Mouse (Mus musculus) neural tube, embryonic 13.5 days (tissue): ENCODE measurements around the gene Fgd5. TPM values are rescaled to one million over a fixed set of nuclear protein-coding genes. Genes with fewer than 3 reads are reported as not detected.

Experiments used
- ATAC-seq: fragments of 200-750 bp; cut with Nextera tagmentation; 2 replicates; pipeline ENCODE4 v1.8.0; 2017; ENCODE audit warnings: low read depth, mild to moderate bottlenecking, moderate TSS enrichment, moderate library complexity
- H3K27ac ChIP-seq: fragments of 300-500 bp; sonication (generic); replicated peaks from 2 replicates; pipeline ENCODE4 v1.5.1; 2015; ENCODE audit warnings: moderate library complexity, mild to moderate bottlenecking, inconsistent platforms
- H3K27me3 ChIP-seq: fragments of 300-500 bp; sonication (generic); 2 replicates; pipeline ENCODE4 v1.6.1; 2015; ENCODE audit warnings: mild to moderate bottlenecking, inconsistent platforms
- H3K36me3 ChIP-seq: fragments of 300-500 bp; sonication (generic); 2 replicates; pipeline ENCODE4 v1.6.1; 2015; ENCODE audit warnings: mild to moderate bottlenecking, inconsistent platforms
- H3K4me1 ChIP-seq: fragments of 300-500 bp; sonication (generic); replicated peaks from 2 replicates; pipeline ENCODE4 v1.6.1; 2015; ENCODE audit warnings: inconsistent platforms
- H3K4me2 ChIP-seq: fragments of 300-500 bp; sonication (generic); 2 replicates; pipeline ENCODE4 v1.6.1; 2015; ENCODE audit warnings: inconsistent platforms, mild to moderate bottlenecking, moderate library complexity
- H3K4me3 ChIP-seq: fragments of 300-500 bp; sonication (generic); 2 replicates; pipeline ENCODE4 v1.5.1; 2015; ENCODE audit warnings: mild to moderate bottlenecking, inconsistent platforms
- H3K9ac ChIP-seq: fragments of 300-500 bp; sonication (generic); 2 replicates; pipeline ENCODE4 v1.6.1; 2015; ENCODE audit warnings: moderate library complexity, mild to moderate bottlenecking, inconsistent platforms
- H3K9me3 ChIP-seq: fragments of 300-500 bp; sonication (generic); 2 replicates; pipeline ENCODE4 v1.6.1; 2016; ENCODE audit warnings: inconsistent platforms
- WGBS: fragments of 180-500 bp; shearing (Covaris S2); methylation state at CpG from one replicate; pipeline ENCODE4 v1.1.7; 2015; 5-methylcytosine and 5-hydroxymethylcytosine counted together
- polyA plus RNA-seq: library from polyadenylated mRNA; unstranded; fragments of >200 nt; fragmentation: Nextera tagmentation; extraction: Ambion mirVana; gene quantifications from 2 replicates; pipeline ENCODE4 v1.2.1, GENCODE M21; 2015

Fgd5 gene
- polyA plus RNA-seq, 1 experiment from 2014 or later = 21.7 TPM

DNA sequence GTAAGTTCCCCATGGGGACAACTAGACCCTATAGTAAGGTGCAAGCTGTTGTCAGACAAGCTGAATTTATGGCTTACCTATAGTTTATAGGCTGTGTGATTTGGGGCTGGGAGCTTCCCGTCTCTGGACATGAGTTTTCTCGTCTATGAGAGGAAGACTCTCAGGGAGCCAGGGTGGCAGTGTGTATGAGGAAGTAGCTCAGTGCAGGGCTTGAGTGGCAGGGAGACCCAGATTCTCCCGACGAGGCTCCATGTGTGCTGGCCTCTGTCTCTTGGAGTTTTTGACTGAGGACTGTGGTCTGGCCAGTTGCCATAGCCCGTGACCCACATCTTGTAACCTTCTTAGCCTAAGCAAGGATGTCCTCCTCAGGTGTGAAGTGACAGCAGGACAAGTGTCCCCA lies 33.7 kb downstream of the Fgd5 start:
- no peak overlapping the region for H3K4me2 ChIP-seq
- H3K9ac ChIP-seq = no peak overlapping the region
- peaks cover 14% of the 10 kb centered on the region for H3K4me1 ChIP-seq
- H3K4me3 ChIP-seq = no peak overlapping the region
- H3K27ac ChIP-seq = no peak overlapping the region
- ATAC-seq = no peak
- no peaks in the 10 kb centered on the region for H3K9me3 ChIP-seq
- no peaks in the 10 kb centered on the region for H3K36me3 ChIP-seq
- no peaks in the 10 kb centered on the region for H3K27me3 ChIP-seq
- 75% methylated on average over 5 of the region's 5 CpGs for WGBS

DNA sequence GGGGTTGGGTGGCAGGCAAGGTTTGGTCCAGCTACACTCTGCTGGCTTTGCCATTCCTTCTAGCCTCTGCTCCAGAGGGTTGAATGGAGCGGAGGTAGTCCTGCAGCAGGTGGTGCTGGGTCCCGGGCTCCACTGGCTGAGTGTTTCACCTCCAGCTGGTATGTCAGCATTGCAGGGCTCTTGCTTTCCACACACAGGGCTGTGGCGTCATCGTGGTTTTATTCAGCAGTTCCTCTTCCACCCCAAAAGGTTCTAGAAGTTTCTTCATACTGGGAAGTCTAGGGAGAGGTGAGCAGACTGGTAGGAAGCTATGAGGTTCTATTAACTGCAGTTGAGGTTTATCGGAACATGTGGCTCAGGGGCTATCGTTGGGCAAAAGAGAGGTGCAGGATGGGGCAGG lies 34.4 kb downstream of the Fgd5 start:
- Histone ChIP-seq H3K4me2 (no peak overlapping the region), H3K4me1 (peaks cover 14% of the 10 kb centered on the region), H3K9ac (no peak overlapping the region), H3K27me3 (no peaks in the 10 kb centered on the region), H3K4me3 (no peak overlapping the region), H3K36me3 (no peaks in the 10 kb centered on the region), H3K27ac (no peak overlapping the region), H3K9me3 (no peaks in the 10 kb centered on the region)
- 91% methylated on average over 6 of the region's 6 CpGs for WGBS
- ATAC-seq = no peak

DNA sequence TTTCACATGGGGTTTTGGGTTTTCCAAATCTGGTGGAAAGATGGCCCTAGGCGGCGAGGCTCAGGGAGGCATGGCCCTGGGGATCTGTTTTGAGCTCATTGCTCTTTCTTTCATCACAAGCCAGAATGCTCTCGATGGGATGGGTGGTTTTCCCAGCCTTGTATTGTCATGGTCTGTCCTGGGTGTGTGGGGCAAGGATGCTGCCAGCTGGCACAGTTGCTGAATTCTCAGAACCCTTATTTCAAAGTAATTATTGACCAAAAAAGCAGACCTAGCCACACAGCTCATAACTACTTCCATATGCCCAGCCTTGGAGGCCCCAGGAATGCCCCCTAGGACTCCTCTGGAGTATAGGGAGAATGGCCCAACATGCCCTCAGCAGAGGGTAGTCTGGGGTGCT lies 34.9 kb downstream of the Fgd5 start:
- H3K4me1 ChIP-seq = peaks cover 14% of the 10 kb centered on the region
- 80% methylated on average over 3 of the region's 3 CpGs for WGBS
- no peaks in the 10 kb centered on the region for H3K27me3 ChIP-seq
- H3K36me3 ChIP-seq = no peaks in the 10 kb centered on the region
- no peak overlapping the region for H3K9ac ChIP-seq
- H3K4me2 ChIP-seq = no peak overlapping the region
- ATAC-seq = no peak
- no peaks in the 10 kb centered on the region for H3K9me3 ChIP-seq
- H3K27ac ChIP-seq = no peak overlapping the region
- H3K4me3 ChIP-seq = no peak overlapping the region

DNA sequence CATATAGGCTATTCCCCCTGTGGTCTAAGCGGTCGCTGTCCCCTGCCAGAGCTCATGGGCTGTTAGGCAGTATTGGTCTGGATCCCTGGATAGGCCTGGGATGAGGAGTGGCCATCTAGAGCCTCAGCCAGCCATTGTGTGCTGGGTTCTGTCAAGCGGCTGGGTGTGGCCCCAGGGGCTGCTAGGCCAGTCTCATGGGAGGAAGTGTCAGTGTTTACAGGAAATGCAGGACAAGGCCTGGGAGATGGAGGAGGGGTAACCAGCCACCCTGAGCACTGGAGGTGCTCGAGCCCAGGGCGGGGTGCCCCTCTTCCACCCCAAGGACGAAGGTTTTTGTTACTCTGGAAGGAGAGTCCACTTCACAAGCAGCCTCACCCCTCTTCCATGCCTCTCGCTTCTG lies 36.3 kb downstream of the Fgd5 start:
- Histone ChIP-seq H3K27ac (no peak overlapping the region), H3K4me3 (no peak overlapping the region), H3K9me3 (no peaks in the 10 kb centered on the region), H3K4me1 (peaks cover 9% of the 10 kb centered on the region), H3K27me3 (no peaks in the 10 kb centered on the region), H3K4me2 (no peak overlapping the region), H3K36me3 (no peaks in the 10 kb centered on the region), H3K9ac (no peak overlapping the region)
- ATAC-seq = no peak
- WGBS = 68% methylated on average over 7 of the region's 7 CpGs

DNA sequence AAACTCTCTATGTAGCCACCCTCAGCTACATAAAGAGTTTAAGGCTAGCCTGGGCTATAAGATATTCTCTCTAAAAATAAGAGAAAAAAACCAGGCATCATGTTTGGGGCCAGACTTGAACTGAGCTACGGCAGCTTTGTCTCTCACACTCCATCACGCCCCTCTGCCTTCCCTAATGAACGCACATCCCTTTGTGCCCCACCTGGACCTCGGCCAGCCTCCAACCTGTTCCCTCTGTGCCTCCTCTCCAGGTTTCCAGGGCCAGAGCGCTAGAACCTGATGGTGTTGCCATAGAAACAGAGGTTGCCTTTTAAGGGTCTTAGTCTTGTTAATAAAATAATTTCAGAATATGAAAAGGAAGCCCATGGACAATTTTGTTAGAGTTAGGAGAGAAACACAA lies 37.2 kb downstream of the Fgd5 start:
- no peak overlapping the region for H3K27ac ChIP-seq
- ATAC-seq = no peak
- peaks cover 7% of the 10 kb centered on the region; the same call in 1 of the 2 replicates for H3K4me1 ChIP-seq
- WGBS = 71% methylated on average over 5 of the region's 5 CpGs
- no peak overlapping the region for H3K4me3 ChIP-seq
- H3K9me3 ChIP-seq = no peaks in the 10 kb centered on the region
- H3K27me3 ChIP-seq = no peaks in the 10 kb centered on the region
- no peak overlapping the region for H3K9ac ChIP-seq
- H3K36me3 ChIP-seq = no peaks in the 10 kb centered on the region
- H3K4me2 ChIP-seq = no peak overlapping the region

DNA sequence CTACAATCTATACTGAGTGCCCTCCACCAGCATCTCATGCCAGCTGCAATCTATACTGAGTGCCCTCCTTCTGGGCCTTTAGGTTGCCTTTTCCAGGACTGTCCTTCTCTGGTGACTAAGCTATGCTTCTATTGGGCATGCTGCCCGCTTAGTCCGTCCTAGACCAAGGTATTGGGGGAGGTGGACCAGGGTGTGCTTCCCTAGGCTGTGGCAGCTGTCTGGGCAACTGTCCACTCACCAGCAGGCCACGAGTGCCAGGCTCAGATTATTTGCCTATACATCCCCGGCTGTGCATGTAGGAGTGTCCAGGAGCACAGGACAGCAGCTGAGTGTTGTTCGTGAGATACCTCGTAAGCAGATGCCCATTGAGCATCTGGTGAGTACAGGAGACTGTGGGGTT lies 38.1 kb downstream of the Fgd5 start:
- Histone ChIP-seq H3K4me2 (no peak overlapping the region), H3K9me3 (no peaks in the 10 kb centered on the region), H3K27ac (no peak overlapping the region), H3K4me1 (peaks cover 7% of the 10 kb centered on the region; the same call in 1 of the 2 replicates), H3K36me3 (no peaks in the 10 kb centered on the region), H3K4me3 (no peak overlapping the region), H3K9ac (no peak overlapping the region), H3K27me3 (no peaks in the 10 kb centered on the region)
- 78% methylated on average over 6 of the region's 6 CpGs for WGBS
- ATAC-seq = no peak

DNA sequence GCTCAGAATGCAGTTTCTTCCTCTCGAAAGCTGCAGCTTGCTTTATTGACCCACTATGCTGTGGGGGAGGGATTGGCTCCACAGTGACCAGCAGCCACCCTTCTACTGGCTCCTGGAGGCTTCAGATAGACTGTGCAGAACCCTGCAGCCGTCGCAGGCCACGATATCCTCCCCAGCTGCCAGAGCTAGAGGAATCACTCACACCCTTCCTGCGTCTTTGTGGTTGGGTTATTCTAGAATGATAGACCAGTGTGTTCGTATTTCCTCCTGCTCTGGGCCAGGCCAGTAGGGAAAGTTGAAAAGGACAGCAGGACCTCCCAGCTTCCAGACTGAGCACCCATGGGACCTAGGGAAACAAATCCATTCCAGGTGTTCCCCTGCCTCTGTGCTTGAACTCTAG lies 39.7 kb downstream of the Fgd5 start:
- no peak overlapping the region for H3K9ac ChIP-seq
- H3K27ac ChIP-seq = no peak overlapping the region
- no peaks in the 10 kb centered on the region for H3K36me3 ChIP-seq
- no peaks in the 10 kb centered on the region for H3K27me3 ChIP-seq
- ATAC-seq = no peak
- WGBS = 78% methylated on average over 6 of the region's 6 CpGs
- no peaks in the 10 kb centered on the region for H3K9me3 ChIP-seq
- no peak overlapping the region for H3K4me3 ChIP-seq
- H3K4me2 ChIP-seq = no peak overlapping the region
- H3K4me1 ChIP-seq = peaks cover 7% of the 10 kb centered on the region; the same call in 1 of the 2 replicates

DNA sequence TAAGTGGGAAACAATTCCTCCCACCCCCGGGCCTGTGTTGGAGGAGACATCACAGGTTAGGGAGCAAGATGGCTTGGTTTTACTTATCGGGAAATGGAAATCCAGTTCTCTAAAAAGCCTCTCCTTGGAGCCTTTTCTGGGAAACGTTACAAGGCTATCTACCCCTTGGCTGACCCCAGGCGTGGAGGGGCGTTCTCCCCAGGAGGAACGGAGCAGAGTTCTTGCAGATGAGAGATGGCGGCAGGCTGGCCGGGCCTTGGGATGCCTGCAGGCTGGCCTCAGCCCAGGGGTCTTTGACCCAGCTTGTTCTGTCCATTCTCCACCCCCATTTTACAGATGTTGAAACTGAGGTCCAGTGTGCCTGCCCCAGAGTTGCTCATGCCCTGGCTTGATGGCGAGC lies 42.4 kb downstream of the Fgd5 start:
- H3K27ac ChIP-seq = no peak overlapping the region
- no peaks in the 10 kb centered on the region for H3K27me3 ChIP-seq
- no peak overlapping the region for H3K9ac ChIP-seq
- no peaks in the 10 kb centered on the region for H3K9me3 ChIP-seq
- no peak overlapping the region for H3K4me2 ChIP-seq
- 90% methylated on average over 9 of the region's 9 CpGs for WGBS
- H3K36me3 ChIP-seq = no peaks in the 10 kb centered on the region; the same call in 1 of the 2 replicates
- no peak for ATAC-seq
- peaks cover 2% of the 10 kb centered on the region; the same call in 1 of the 2 replicates for H3K4me1 ChIP-seq
- no peak overlapping the region for H3K4me3 ChIP-seq

DNA sequence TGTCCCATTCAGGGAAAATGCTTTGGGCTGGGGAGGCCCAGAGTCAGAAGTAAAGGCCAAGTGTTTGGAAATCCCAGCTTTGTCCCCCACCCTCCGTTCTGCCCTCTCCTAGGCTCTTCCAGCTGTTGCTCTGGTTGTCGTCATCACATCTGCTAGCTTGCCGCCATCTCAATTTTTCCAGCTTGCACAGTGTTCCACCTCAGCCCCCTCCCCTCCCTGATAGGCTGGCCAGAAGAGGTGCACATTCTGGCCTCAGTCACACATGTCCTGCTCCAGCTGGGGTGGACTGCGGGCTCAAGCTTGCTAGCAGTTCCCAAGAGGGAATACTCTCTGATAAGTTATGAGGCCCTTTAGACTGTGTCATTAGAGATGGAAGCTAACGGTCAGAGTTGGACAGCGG lies 42.8 kb downstream of the Fgd5 start:
- no peak overlapping the region for H3K4me2 ChIP-seq
- H3K4me3 ChIP-seq = no peak overlapping the region
- ATAC-seq = no peak
- no peaks in the 10 kb centered on the region for H3K4me1 ChIP-seq
- no peaks in the 10 kb centered on the region for H3K9me3 ChIP-seq
- WGBS = 76% methylated on average over 6 of the region's 6 CpGs
- no peak overlapping the region for H3K9ac ChIP-seq
- no peaks in the 10 kb centered on the region; the same call in 1 of the 2 replicates for H3K36me3 ChIP-seq
- no peak overlapping the region for H3K27ac ChIP-seq
- no peaks in the 10 kb centered on the region for H3K27me3 ChIP-seq

DNA sequence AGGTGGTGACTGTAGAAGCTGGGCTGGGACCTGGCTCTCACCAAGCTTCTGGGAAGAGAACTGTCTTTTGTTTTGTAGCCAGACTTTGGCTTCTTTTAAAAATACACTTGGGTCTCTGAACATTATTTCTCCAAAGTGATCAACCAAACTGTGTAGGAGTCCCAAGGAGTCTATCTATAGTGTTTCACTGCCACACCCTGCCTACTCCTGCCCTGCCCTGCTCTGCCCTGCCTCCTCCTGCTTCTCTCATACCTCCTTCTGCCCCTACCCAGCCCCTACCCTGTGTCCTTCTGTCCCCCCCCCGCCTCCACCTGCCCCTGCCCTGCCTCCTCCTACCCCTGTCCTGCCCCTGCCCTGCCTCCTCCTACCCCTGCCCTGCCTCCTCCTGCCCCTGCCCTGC lies 46.6 kb downstream of the Fgd5 start:
- no peaks in the 10 kb centered on the region for H3K4me1 ChIP-seq
- no peak for ATAC-seq
- no peaks in the 10 kb centered on the region for H3K9me3 ChIP-seq
- no peaks in the 10 kb centered on the region for H3K27me3 ChIP-seq
- H3K4me3 ChIP-seq = no peak overlapping the region
- 75% methylated on average over 1 of the region's 1 CpGs for WGBS
- H3K9ac ChIP-seq = no peak overlapping the region
- no peak overlapping the region for H3K4me2 ChIP-seq
- no peaks in the 10 kb centered on the region; the same call in 1 of the 2 replicates for H3K36me3 ChIP-seq
- H3K27ac ChIP-seq = no peak overlapping the region

DNA sequence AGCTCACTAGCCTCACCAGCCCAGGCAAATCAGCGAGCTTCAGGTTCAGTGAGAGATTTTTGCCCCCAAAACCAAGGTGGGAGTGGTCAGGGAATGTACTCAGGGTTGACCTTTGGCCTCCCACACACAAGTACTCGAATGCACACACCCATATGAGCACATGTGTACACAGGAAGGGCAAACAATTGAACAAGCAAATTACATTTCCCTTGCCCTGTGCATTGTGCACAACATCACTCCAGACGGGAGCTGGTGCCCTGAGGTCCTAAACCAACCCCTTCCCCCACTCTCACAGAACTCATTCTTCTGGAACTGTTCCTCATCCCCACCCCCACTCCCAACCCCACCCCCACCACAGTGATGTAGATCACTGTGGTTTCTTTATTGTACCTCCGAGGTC lies 48.7 kb downstream of the Fgd5 start:
- Histone ChIP-seq H3K36me3 (no peaks in the 10 kb centered on the region; the same call in 1 of the 2 replicates), H3K9me3 (no peaks in the 10 kb centered on the region), H3K9ac (no peak overlapping the region), H3K27ac (no peak overlapping the region), H3K4me3 (no peak overlapping the region), H3K27me3 (no peaks in the 10 kb centered on the region), H3K4me1 (no peaks in the 10 kb centered on the region), H3K4me2 (no peak overlapping the region)
- no peak for ATAC-seq
- WGBS = 77% methylated on average over 4 of the region's 4 CpGs

DNA sequence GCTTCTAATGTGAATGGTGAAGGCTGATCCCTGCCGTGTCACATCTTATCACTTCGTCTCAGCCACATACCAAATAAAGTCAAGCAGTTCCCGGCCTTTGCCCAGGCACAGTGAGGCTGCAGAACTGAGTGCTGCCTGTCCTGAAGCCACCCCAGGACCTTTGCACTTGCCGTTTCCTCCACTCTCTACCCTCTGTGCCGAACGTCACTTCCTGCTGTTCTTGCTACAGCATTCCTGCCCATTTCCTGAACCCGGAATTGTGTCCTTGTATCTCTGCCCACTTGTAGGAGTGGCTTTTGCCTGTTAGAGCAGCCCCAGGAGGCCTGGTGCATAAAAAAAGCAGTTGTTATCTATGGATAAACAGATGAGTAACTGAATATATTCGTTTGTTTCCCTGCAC lies 52.0 kb downstream of the Fgd5 start:
- WGBS = 79% methylated on average over 8 of the region's 8 CpGs

DNA sequence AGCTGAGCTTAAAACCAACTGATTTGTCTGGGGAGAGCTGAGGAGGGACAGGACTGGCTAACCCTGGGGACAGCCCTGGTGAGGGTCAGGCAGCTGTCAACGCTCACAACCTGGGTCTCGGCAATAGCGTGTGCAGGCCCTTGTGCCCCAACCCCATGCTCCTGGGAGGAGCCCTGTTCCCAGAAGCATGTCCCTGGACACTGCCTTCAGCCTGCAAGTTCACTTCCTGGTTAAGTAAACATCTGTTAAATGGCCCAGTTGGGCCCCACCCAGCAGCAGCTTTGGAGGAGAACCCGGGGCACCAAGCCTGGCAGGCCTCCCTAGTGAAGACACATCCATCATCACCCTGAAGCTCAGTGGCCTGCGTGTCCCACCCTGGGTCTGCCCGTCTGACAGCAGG lies 56.0 kb downstream of the Fgd5 start:
- WGBS = 71% methylated on average over 6 of the region's 6 CpGs
- no peaks in the 10 kb centered on the region for H3K9me3 ChIP-seq
- no peak overlapping the region for H3K27ac ChIP-seq
- ATAC-seq = no peak
- H3K36me3 ChIP-seq = no peaks in the 10 kb centered on the region; the same call in 1 of the 2 replicates
- no peaks in the 10 kb centered on the region for H3K4me1 ChIP-seq
- H3K27me3 ChIP-seq = no peaks in the 10 kb centered on the region
- H3K9ac ChIP-seq = no peak overlapping the region
- H3K4me2 ChIP-seq = no peak overlapping the region
- no peak overlapping the region for H3K4me3 ChIP-seq

More for the DNA sequence above, 52.0 kb downstream of the Fgd5 start:
- no peak for ATAC-seq
- Histone ChIP-seq H3K4me3 (no peak overlapping the region), H3K4me1 (no peaks in the 10 kb centered on the region), H3K9ac (no peak overlapping the region), H3K36me3 (no peaks in the 10 kb centered on the region; the same call in 1 of the 2 replicates), H3K9me3 (no peaks in the 10 kb centered on the region), H3K27me3 (no peaks in the 10 kb centered on the region), H3K27ac (no peak overlapping the region), H3K4me2 (no peak overlapping the region)
